Mouse (Mus musculus) mature B cell (primary cell): ENCODE data around the gene Gnat1.

ENCODE experiments used
- in situ Hi-C: fragments of 300-500 bp; cut with MboI; formaldehyde crosslinking; loops from 2 replicates; pipeline ENCODE4 v1.14.3; 2019

Gene Gnat1

GRCm38 (mm10) chr9:107700114-107700571 is 20.6 kb upstream of the Gnat1 start:
- in situ Hi-C loops, result no loop called here

DNA sequence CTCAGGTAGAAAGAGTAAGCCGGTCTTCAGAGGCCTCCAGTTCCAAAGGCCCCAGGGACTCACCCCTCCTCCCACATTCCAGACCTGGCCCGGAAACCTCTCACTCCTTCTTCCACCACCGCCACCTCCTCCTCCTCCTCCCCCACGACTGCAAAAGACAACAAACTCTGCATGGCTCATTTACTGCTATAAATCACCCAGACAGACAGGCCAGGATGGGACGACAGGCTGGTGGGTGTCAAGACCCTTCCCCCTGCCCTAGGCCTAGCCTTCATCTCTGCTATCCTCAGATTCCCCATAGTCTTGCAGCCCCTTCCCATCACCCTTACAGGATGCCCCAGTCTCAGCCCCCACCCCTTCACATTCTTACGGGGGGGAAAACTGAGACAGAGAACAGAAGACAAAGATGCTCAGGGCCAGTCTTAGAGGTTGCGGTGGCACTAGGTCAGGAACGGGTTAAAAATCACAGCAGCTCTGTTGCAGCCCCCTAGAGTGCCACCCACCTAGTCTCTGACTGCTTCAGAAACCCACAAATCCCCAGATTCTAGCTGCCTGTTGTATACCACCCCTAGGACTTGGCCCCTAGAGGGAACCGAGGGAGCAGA is 20.0 kb upstream of the Gnat1 start:
- in situ Hi-C loops, result loop anchor here (25.0 kb wide), 1 partner anchor 337 kb away; no protein-coding TSS in a partner anchor

- in situ Hi-C loops, result loop anchor here (25.0 kb wide), 1 partner anchor 336 kb away; no protein-coding TSS in a partner anchor
Observed at GRCm38 (mm10) chr9:107698611-107699190, 19.2 kb upstream of the Gnat1 start.

DNA sequence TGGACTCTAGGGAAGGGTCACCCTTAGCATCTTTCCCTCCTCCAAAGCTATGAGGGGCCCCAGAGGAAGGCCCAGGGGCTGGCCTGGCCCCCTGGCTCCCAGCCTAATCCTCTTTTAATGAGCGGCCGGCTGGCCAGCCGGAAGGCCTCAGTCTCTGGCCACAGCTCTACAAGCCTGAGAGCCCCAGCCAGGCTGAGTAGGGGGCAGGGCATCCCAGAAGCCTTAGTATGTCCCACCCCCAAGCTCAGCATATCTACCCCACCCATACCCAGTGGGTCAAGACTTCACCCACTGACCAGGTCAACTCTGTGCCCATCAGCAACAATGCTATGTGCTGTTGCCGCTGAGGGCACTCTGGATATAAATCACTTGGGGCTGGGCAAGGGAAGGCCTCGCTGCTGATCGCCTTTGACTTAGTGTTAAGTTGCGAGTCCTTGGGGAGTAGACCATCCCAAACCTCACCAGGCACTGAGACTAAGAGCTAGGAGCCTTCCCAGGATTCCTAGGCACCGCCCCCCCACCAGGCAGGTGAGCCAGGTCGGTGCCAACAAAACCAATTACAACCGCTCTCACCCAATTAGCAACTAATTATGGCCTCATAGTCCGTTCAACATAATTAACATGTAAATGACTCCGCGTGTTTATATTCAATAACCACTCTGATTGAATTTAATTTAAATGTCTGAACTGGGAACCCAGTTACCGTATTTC is 18.5 kb upstream of the Gnat1 start:
- in situ Hi-C loops, result loop anchor here (25.0 kb wide), 1 partner anchor 336 kb away; no protein-coding TSS in a partner anchor

GRCm38 (mm10) chr9:107696845-107697610 is 17.5 kb upstream of the Gnat1 start:
- in situ Hi-C loops, result loop anchor here (25.0 kb wide), 1 partner anchor 335 kb away; no protein-coding TSS in a partner anchor

GRCm38 (mm10) chr9:107696106-107696479 is 16.6 kb upstream of the Gnat1 start:
- in situ Hi-C loops, result loop anchor here (25.0 kb wide), 1 partner anchor 334 kb away; no protein-coding TSS in a partner anchor

DNA sequence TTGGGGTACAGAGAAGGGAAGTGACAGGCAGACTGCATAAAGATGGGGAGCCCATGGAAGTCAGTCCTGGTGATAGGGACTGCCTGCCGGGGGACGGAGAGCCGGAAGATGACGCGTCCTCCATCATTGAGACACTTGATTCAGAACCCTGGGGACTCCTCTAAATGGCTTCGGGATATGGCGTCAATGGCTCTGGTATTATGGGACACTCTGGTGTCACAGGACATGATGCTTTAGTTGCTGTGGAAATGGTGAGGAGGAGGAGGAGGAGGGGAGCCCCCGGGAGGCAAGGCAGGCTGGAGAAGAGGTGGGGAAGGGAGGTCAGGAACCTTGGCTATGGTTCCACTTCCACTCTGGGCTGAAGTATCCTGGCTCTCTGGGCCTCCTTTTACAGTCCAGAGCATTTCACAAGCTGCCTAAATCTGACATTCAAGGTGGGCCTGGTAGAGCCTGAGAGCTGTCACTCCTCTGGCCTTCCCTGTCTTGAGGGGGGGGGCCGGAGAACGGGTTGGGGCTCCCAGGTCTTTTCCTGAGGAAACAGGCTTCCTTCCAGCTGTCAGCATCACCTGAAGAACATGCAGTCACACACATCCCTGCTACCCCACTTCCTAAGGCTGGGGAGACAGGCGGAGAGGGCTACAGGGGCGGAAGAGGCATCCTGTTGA is 16.1 kb upstream of the Gnat1 start:
- in situ Hi-C loops, result loop anchor here (25.0 kb wide), 1 partner anchor 333 kb away; no protein-coding TSS in a partner anchor

DNA sequence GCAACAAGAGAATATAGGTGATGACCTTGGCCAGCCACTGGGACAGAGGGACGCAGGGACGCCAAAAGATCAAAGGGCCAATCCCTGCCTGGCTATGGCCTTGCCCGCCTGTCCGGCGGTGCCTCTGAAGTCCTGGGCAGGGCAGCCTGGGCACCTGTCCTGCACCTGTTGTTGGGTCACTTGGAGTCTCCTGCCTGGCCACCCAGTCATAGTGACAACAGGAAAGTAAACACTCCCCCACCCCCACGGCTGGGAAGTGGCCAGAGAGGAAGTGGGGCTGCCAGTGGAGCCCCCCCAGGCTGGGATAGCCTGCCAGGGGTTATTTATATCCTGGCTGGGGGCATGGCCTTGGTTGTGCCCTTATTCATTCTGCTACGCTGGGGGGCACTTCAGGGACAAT is 15.1 kb upstream of the Gnat1 start:
- in situ Hi-C loops, result loop anchor here (25.0 kb wide), 1 partner anchor 332 kb away; no protein-coding TSS in a partner anchor

DNA sequence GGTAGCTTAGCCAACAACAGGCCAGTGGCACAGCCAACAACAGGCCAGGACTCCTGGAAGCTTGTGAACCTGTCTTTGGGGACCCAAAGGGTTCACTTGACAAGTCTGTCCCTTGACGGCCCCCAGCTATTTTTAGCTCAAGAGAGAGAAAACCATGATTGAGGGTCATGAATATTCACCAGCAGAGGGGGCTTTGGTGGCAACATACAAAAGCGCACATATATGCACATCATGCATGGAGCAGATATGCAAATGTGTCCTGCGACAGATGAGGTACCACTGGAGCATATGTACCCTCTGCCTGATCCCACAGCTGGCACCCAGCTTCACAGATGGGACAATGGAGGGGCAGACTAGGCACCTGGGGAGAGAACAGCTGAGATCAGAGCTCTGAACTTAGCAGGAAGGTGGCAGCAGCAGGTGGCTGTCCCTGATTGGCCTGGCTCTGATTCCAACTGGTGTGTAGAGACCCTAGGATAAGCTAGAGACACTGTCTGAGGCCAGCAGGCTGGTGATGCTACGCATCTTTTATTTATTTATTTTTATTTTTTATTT is 14.0 kb upstream of the Gnat1 start:
- in situ Hi-C loops, result loop anchor here (25.0 kb wide), 1 partner anchor 331 kb away; no protein-coding TSS in a partner anchor

- in situ Hi-C loops, result loop anchor here (25.0 kb wide), 1 partner anchor 330 kb away; no protein-coding TSS in a partner anchor
Observed at GRCm38 (mm10) chr9:107692785-107693184, 13.3 kb upstream of the Gnat1 start.

- in situ Hi-C loops, result loop anchor here (25.0 kb wide), 1 partner anchor 328 kb away; no protein-coding TSS in a partner anchor
Observed at GRCm38 (mm10) chr9:107690391-107690790, 10.9 kb upstream of the Gnat1 start.

DNA sequence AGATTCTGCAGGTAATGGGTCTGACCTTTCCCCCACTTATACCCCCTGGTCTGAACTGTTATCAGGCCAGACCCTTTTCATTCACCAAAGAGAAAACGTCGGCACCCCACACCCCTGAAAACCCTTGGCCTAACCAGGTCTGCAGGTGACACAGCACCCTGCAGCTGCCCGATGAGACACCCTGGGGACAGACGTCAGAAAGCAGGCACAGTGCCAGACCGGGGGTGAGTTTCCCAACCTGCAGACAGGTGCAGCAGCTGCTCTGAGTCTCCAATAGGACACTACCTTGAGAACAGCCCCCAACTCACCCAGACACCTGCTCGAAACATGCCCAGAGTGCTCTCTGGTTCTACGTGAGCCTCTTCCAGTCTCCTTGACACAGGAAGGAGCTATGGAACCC is 9.4 kb upstream of the Gnat1 start:
- in situ Hi-C loops, result loop anchor here (25.0 kb wide), 1 partner anchor 327 kb away; no protein-coding TSS in a partner anchor

DNA sequence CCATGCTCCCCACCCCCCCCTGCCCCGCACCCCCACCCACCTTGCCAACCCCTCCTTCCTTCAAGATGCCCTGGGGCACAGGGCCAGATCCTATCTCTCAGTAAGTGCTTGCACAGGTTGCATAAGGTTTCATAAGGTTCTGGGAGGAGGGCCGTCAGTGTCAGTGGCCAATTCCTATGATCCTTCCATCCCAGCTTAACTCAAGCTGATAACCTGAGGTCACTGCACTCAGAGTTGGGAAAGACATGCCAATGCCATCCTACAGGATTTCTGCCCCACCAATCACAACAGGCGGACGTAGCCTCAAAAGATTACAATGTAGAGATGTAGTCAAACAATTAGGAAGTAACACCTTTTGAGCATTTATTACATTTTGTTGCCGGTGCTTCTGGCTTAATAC is 8.9 kb upstream of the Gnat1 start:
- in situ Hi-C loops, result loop anchor here (25.0 kb wide), 1 partner anchor 326 kb away; no protein-coding TSS in a partner anchor

- in situ Hi-C loops, result loop anchor here (25.0 kb wide), 1 partner anchor 323 kb away; no protein-coding TSS in a partner anchor
Observed at GRCm38 (mm10) chr9:107685231-107685981, 5.9 kb upstream of the Gnat1 start.

DNA sequence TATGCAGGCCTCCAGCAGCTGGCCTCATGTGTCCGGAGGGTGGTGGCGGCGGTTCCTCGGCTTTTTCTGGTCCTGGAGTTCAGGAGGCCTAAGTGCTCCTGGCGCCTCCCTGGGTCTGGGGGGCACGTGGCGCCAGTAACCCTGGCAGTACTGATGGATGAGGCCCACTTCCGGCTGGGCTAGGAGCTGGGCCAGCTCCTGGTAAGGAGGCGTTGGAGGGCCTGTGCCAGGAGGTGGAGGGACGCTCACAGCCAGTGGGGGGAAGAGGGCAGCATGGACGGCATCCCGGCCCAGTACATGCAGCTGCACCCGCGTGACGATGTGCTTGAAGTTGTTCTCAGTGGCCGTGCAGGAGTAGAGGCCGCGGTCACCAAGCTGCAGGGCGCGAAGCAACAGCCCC is 2.9 kb upstream of the Gnat1 start:
- in situ Hi-C loops, result loop anchor here (25.0 kb wide), 1 partner anchor 320 kb away; no protein-coding TSS in a partner anchor

- in situ Hi-C loops, result loop anchor here (25.0 kb wide), 1 partner anchor 317 kb away; no protein-coding TSS in a partner anchor
Observed at GRCm38 (mm10) chr9:107678861-107679260, 651 bp downstream of the Gnat1 start.

- in situ Hi-C loops, result loop anchor here (25.0 kb wide), 1 partner anchor 316 kb away; no protein-coding TSS in a partner anchor
Observed at GRCm38 (mm10) chr9:107677819-107678526, 1.5 kb downstream of the Gnat1 start.

DNA sequence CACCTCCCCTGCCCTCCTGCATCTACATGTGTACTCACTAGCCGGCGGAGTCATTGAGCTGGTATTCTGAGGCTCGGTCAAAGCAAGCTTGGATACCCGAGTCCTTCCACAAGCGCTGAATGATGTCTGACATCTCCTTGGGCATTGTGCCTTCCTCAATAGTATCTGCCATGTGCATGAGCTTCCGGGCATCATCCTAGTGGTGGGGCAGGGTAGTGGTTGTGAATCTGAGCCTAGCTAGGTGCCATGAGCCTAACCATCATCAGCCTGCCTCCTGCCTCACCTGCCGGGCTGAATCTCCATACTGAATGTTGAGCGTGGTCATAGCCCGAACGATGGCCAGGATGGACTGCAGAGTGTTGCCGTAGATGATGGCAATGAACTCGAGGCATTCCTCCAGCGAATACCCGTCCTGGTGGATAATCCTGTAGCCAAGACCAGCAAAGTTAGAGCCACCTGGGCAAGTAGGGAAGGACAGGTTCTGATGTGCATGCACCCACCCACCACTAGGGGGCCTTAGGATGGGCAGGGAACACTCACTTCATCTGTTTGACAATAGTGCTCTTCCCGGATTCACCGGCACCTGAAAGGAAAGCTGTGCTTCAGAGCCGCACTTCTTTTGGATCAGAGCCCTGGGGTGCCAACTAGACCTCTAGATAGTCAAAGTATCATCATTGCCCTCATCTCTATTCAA is 2.3 kb downstream of the Gnat1 start:
- in situ Hi-C loops, result loop anchor here (25.0 kb wide), 1 partner anchor 315 kb away; no protein-coding TSS in a partner anchor
